Mouse (Mus musculus) midbrain, embryonic 14.5 days (tissue): ENCODE measurements at regions not wholly inside any gene's neighbourhood (a gene's known extent, or its start where the extent isn't known, plus 50 kb on each side); places are given as distances from the start of the nearest gene placed in this dataset.

ENCODE experiments used
- ATAC-seq: fragments of 200-750 bp; cut with Nextera tagmentation; 2 replicates; pipeline ENCODE4 v1.8.0; 2017; ENCODE audit warnings: moderate number of reproducible peaks, moderate library complexity; ENCODE audit not compliant: low FRiP score, low TSS enrichment
- DNase-seq: peaks from one replicate; pipeline ENCODE4 v3.0.0-alpha.2; 2015
- H3K27ac ChIP-seq: fragments of 300-500 bp; sonication (generic); replicated peaks from 2 replicates; pipeline ENCODE4 v1.5.1; 2014; ENCODE audit warnings: mild to moderate bottlenecking, low read depth, low read length, moderate library complexity
- H3K27me3 ChIP-seq: fragments of 300-500 bp; sonication (generic); 2 replicates; pipeline ENCODE4 v1.6.1; 2014; ENCODE audit warnings: low read length, control low read depth, mixed read lengths; ENCODE audit not compliant: control insufficient read depth, insufficient read depth
- H3K36me3 ChIP-seq: fragments of 300-500 bp; sonication (generic); 2 replicates; pipeline ENCODE4 v1.6.1; 2014; ENCODE audit warnings: low read length, control low read depth; ENCODE audit not compliant: control insufficient read depth, insufficient read depth
- H3K4me1 ChIP-seq: fragments of 300-500 bp; sonication (generic); 2 replicates; pipeline ENCODE4 v1.6.1; 2014; ENCODE audit warnings: mild to moderate bottlenecking, antibody characterized with exemption, low read length, control low read depth; ENCODE audit not compliant: control insufficient read depth, insufficient read depth
- H3K4me2 ChIP-seq: fragments of 300-500 bp; sonication (generic); 2 replicates; pipeline ENCODE4 v1.6.1; 2014; ENCODE audit warnings: mild to moderate bottlenecking, low read length, moderate library complexity
- H3K4me3 ChIP-seq: fragments of 300-500 bp; sonication (generic); replicated peaks from 2 replicates; pipeline ENCODE4 v1.5.1; 2014; ENCODE audit warnings: low read depth, low read length
- H3K9ac ChIP-seq: fragments of 300-500 bp; sonication (generic); replicated peaks from 2 replicates; pipeline ENCODE4 v1.6.1; 2014; ENCODE audit warnings: mild to moderate bottlenecking, low read length, moderate library complexity
- H3K9me3 ChIP-seq: fragments of 300-500 bp; sonication (generic); 2 replicates; pipeline ENCODE4 v1.6.1; 2016; ENCODE audit warnings: low read length, control low read depth, mixed read lengths; ENCODE audit not compliant: control insufficient read depth
- WGBS: fragments of 180-500 bp; shearing (Covaris S2); extraction: QIAGEN DNeasy Blood & Tissue Kit; methylation state at CpG from one replicate; pipeline ENCODE4 v1.1.7; 2014; 5-methylcytosine and 5-hydroxymethylcytosine counted together

DNA sequence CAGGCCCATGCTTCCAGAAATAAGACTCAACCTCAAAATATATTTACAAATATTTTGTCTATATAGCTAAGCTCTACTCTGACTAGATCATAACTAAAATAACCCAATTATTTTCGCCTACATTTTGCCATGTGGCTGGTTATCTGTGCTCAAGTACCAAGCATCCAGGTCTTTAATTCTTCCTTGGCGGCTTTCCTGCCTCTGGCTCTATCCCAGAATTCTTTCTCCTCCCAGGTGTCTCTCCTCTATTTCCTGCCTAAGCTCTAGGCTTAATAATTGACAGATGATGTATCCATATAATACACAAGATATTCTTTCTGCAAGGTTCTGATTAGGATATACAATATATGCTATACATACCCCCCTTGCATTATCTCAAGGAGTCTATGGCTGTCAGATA, 138.3 kb upstream of the Pou3f3 start:
- Histone ChIP-seq H3K4me2 (no peak overlapping the region), H3K4me1 (no peaks in the 10 kb centered on the region), H3K27ac (no peak overlapping the region), H3K36me3 (no peaks in the 10 kb centered on the region), H3K9ac (no peak overlapping the region), H3K4me3 (no peak overlapping the region), H3K9me3 (no peaks in the 10 kb centered on the region), H3K27me3 (no peaks in the 10 kb centered on the region)
- 91% methylated on average over 2 of the region's 2 CpGs for WGBS
- DNase-seq = no peak
- ATAC-seq = no peak

DNA sequence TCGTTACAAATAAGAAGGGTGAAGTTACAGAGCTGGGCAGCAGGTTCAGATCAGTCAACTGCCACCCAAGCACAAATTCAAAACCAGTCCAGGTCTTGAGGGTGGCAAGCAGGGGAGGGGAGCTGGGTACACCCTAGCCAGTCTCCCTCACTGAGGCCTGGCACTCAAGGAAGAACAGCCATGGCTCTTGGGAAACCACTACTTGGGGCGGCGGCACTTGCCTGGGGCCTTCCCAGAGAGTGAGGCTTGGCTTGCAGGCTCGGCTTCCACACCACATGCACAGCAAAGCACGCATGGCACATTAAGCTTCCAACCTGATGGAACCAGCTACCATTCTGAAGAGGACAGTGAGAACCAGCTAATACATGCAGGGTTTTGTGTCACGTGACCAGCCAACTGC, 127.9 kb upstream of the Pou3f3 start:
- Histone ChIP-seq H3K36me3 (no peaks in the 10 kb centered on the region), H3K4me3 (no peak overlapping the region), H3K4me1 (no peaks in the 10 kb centered on the region), H3K9me3 (no peaks in the 10 kb centered on the region), H3K27ac (no peak overlapping the region), H3K9ac (no peak overlapping the region), H3K27me3 (no peaks in the 10 kb centered on the region), H3K4me2 (no peak overlapping the region)
- no peak for DNase-seq
- WGBS = 86% methylated on average over 6 of the region's 6 CpGs
- ATAC-seq = no peak

DNA sequence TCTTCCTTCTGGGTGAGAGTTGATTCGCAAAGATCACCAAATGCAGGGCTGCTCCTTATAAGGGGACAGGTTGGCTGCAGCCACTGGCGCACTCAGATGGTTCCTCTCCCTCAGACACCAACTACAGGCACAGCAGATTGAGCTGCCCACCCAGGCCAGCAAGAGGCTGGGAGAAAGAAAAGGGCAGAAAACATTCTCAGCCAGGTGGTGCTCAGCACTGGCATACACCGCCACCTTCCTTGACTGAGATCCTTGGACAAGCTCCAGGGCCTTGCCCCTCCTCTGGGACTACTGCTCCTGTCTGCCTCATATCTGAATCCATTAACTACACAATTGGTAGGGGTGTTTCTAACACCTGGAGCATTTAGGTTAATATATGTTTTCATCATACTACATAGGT, 110.4 kb upstream of the Pou3f3 start:
- H3K27me3 ChIP-seq = no peaks in the 10 kb centered on the region
- DNase-seq (no peak), ATAC-seq (no peak)
- H3K4me2 ChIP-seq = no peak overlapping the region
- WGBS = 97% methylated on average over 3 of the region's 3 CpGs
- H3K9me3 ChIP-seq = no peaks in the 10 kb centered on the region
- no peak overlapping the region for H3K27ac ChIP-seq
- no peaks in the 10 kb centered on the region for H3K4me1 ChIP-seq
- H3K36me3 ChIP-seq = no peaks in the 10 kb centered on the region
- H3K9ac ChIP-seq = no peak overlapping the region
- no peak overlapping the region for H3K4me3 ChIP-seq

DNA sequence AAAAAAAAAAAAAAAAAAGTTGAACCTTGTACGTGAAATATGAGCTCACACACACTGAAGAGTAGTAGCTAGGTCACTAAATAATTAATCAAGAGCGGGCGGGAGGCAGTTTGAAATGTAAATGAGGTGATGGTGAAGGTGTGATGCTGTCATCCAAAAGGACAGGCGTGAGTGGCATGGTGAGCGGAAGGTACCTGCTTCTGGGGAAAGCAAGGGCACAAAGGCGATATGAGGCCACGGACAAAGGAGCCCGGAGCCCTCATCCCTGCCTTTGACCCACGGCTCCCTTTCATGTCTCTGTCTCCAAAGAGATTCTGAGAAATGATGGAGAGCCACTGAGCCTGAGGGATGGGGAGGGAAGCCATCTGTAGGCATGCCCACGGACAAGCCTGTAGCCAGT, 107.1 kb upstream of the Pou3f3 start:
- Histone ChIP-seq H3K36me3 (no peaks in the 10 kb centered on the region), H3K4me2 (peak overlapping the region; percentile 25), H3K27me3 (no peaks in the 10 kb centered on the region), H3K27ac (peak overlapping the region; percentile 54), H3K4me1 (no peaks in the 10 kb centered on the region), H3K9ac (no peak overlapping the region), H3K9me3 (no peaks in the 10 kb centered on the region), H3K4me3 (no peak overlapping the region)
- ATAC-seq (peak; percentile 48; the same call in 1 of the 2 replicates), DNase-seq (peak; percentile 51)
- WGBS = 46% methylated on average over 10 of the region's 10 CpGs

DNA sequence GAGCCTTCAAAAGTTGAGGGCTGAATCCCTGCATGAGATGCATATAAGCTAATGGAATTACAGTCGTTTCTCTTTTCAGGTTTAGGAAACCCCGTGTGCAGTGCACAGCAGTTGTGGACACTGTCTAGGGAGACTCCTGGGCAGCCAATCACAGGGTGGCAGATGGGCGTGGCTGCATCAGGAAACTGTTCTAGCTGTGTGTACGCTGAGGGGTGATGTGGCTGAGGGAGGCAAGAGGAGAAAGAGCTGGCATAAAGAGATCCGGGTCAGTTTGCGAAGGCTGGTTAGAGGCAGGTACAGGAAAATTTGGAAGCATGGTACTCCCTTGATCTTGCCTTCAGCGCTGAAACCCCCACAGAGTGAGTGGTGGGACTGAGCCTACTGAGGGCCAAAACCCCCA, 106.1 kb upstream of the Pou3f3 start:
- ATAC-seq = no peak
- 60% methylated on average over 7 of the region's 7 CpGs for WGBS
- H3K4me3 ChIP-seq = no peak overlapping the region
- H3K4me1 ChIP-seq = no peaks in the 10 kb centered on the region
- no peak overlapping the region for H3K4me2 ChIP-seq
- H3K36me3 ChIP-seq = no peaks in the 10 kb centered on the region
- no peak overlapping the region for H3K9ac ChIP-seq
- no peak for DNase-seq
- no peaks in the 10 kb centered on the region for H3K27me3 ChIP-seq
- H3K27ac ChIP-seq = peak overlapping the region; percentile 16; the same call in 1 of the 2 replicates
- H3K9me3 ChIP-seq = no peaks in the 10 kb centered on the region

DNA sequence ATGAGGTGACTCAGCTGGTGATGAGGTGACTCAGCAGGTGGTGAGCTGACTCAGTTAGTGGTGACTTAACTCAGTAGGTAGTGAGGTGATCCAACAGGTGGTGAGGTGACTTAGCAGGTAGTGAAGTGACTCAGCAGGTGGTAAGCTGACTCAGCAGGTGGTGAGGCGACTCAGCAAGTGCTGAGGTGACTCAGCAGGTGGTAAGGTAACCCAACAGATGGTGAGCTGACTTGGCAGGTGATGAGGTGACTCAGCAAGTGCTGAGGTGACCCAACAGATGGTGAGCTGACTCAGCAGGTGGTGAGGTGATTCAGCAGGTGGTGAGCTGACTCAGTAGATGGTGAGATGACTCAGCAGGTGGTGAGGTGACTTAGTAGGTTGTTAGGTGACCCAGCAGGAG, 103.7 kb upstream of the Pou3f3 start:
- ATAC-seq = no peak
- no peak for DNase-seq
- Histone ChIP-seq H3K4me3 (no peak overlapping the region), H3K36me3 (no peaks in the 10 kb centered on the region), H3K4me2 (no peak overlapping the region), H3K27me3 (no peaks in the 10 kb centered on the region), H3K27ac (no peak overlapping the region), H3K9me3 (no peaks in the 10 kb centered on the region), H3K4me1 (no peaks in the 10 kb centered on the region), H3K9ac (no peak overlapping the region)
- 76% methylated on average over 1 of the region's 1 CpGs for WGBS

DNA sequence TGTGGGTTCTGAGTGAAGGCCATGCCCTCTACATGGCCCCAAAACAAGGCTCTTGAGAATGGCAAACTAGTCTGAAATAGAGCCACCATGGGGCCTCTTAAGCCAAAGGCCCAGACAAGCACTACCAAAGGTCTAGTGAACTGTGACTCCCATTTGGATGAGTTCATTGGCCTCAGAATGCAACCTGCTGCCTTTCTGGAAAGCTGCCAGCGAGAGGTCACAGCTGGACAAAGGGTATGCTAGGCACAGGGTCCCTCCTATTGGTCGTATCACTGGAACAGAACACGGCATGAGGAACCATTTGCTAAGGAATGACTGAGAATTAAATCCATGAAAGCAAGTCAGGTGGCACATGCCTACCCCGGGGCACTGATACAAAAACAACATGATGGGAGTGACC, 98.5 kb upstream of the Pou3f3 start:
- Histone ChIP-seq H3K4me2 (no peak overlapping the region), H3K4me3 (no peak overlapping the region), H3K27ac (no peak overlapping the region), H3K27me3 (no peaks in the 10 kb centered on the region), H3K9ac (no peak overlapping the region), H3K4me1 (no peaks in the 10 kb centered on the region), H3K9me3 (no peaks in the 10 kb centered on the region), H3K36me3 (no peaks in the 10 kb centered on the region)
- DNase-seq (no peak), ATAC-seq (no peak)
- 42% methylated on average over 4 of the region's 4 CpGs for WGBS

DNA sequence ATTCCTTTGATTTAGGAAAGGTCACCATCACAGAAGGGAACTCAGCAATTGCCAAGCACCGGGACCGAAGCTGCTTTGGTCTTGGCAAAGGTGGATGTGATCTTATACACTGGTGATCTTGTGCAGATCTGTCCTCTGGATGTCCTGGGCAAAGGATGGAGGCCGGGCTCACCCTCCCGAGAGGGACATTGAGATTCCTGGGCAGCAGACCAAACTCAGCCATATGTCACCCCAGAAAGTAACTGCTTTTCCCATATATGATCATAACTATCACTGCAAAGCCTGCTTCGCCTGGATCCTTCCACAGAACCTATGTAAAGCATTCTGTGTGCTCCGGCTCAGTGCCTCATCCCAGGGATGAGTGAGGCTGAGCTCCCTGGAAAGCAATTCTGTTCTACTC, 96.3 kb upstream of the Pou3f3 start:
- ATAC-seq (no peak), DNase-seq (no peak)
- no peak overlapping the region for H3K4me2 ChIP-seq
- H3K9me3 ChIP-seq = no peaks in the 10 kb centered on the region
- H3K4me3 ChIP-seq = no peak overlapping the region
- H3K9ac ChIP-seq = no peak overlapping the region
- no peak overlapping the region for H3K27ac ChIP-seq
- no peaks in the 10 kb centered on the region for H3K4me1 ChIP-seq
- H3K36me3 ChIP-seq = no peaks in the 10 kb centered on the region
- WGBS = 82% methylated on average over 6 of the region's 6 CpGs
- H3K27me3 ChIP-seq = no peaks in the 10 kb centered on the region

DNA sequence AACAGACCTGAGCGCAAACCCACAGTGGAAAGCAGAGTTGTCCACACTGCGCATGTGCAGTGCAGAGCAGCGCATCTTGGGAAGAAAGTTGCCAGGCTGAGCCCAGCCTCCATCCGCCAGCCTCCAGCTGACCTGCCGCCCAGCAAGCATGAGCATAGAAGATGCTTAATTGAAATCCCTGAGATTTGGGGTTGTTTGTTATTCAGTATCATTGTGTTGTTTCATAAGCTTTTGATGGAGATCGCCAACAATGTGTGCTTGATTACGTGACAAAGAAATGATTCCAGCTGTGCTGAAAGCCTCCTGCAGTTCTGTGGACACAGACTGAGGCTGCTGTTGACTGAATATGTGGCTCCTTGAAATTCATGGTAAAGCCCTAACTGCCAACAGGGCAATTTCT, 89.3 kb upstream of the Pou3f3 start:
- Histone ChIP-seq H3K4me1 (no peaks in the 10 kb centered on the region), H3K27ac (no peak overlapping the region), H3K9ac (no peak overlapping the region), H3K4me3 (no peak overlapping the region), H3K4me2 (no peak overlapping the region), H3K27me3 (no peaks in the 10 kb centered on the region), H3K9me3 (no peaks in the 10 kb centered on the region), H3K36me3 (no peaks in the 10 kb centered on the region)
- DNase-seq = no peak
- no peak for ATAC-seq
- 66% methylated on average over 7 of the region's 7 CpGs for WGBS
